Mouse (Mus musculus) thymus, postnatal 36 days (tissue): ENCODE measurements around the gene Tns1.

Experiments used
- DNase-seq, 2 experiments: peaks; one replicate each; pipeline ENCODE4 v3.0.0; 2022; ENCODE audit warnings: mixed read lengths in 2 of 2

Gene Tns1

GRCm38 (mm10) chr1:74090329-74090728 lies 33.9 kb downstream of the Tns1 start:
- DNase-seq: no peak

DNA sequence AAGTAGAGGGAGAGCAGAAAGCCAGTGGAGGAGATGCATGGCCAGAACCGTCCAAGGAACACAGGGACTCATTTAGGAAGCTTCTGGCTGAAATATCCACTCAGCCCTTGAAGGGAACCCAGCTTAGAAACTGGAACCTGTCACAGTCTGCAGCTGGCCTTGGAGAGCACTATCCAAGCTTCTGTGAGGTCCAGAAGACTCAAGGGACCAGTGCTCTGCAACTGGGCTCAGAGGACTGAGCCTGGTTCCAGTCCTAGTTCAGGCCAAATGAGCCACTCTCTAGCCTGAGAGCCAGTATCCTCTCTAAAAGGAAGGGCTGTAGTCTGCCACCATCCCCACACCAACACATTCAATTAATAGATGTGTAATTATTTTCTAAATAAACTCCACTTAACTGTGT lies 35.7 kb downstream of the Tns1 start:
- DNase-seq: no peak

DNA sequence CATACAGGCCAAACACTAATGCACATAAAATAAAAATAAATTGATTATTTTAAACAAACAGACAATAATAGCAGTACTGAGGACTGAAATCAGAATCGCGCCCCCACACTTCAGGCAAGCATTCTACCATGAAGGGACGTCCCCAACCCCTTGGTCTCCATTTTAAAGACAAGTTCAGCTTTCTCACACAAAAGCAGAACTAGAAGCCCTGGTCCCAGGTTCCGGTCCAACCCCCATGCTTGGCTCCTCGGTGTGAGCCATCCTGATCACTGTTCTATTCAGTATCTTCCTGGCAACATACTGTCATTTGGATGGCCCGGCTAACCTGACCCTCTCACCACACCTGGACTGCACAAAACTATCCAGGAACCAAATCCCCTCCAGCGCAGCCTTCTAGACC lies 38.7 kb downstream of the Tns1 start:
- no peak for DNase-seq

- DNase-seq: no peak
Measured at GRCm38 (mm10) chr1:74084752-74085151, 39.5 kb downstream of the Tns1 start.

GRCm38 (mm10) chr1:74084065-74084705 lies 40.1 kb downstream of the Tns1 start:
- DNase-seq: no peak

DNA sequence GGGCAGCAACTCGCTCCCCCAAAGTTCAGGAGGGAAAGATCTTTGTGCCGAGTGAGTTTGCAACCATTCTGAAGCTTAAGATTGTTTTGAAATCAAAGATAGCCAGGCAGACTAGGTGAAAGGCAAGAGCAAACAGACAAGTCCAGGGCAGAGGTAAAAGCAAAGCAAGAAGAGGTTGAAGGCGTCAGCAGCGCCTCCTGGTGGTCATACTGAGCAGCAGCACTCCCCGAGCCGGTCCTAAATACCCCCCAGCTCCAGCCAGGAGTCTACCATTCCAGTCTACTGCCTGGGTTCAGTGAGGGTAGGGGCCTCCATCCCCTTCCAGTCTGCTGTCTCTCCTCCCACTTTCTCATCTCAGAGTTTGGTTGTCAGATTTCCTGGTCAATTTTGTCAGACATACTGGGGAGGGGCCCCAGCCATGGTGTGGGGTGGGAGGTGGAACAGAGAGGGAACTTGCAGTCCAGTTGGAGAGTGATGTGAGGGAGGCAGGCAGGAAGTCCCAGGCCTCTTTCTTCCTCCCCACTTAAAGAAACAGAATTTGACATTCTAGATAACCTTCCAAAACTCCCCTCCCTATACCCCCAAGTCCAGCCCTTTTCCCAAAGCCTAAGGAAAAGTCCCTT lies 41.3 kb downstream of the Tns1 start:
- DNase-seq: peak; percentile 48 to 51

GRCm38 (mm10) chr1:74081573-74081989 lies 42.7 kb downstream of the Tns1 start:
- no peak for DNase-seq

- peak; percentile 67 to 79 for DNase-seq
Measured at GRCm38 (mm10) chr1:74077353-74077752, 46.9 kb downstream of the Tns1 start.

DNA sequence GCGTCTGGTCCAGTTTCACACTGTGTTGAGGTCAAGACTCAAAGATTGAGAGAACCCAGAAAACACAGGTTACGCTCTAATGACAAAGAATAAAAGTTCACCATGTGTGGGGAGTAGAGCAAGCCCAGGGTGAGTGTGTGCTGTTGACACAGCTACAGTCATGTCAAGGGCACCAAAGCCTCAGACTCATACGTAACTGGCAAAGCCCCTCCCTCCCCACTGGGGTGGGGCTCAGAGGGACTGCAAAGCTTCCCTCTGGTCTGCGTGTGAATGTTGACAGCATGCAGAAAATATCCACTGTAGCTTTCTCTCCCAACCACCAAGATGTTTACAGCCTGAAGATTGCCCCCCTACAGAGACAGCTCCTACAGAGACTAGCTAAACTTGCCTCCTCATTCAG lies 48.0 kb downstream of the Tns1 start:
- DNase-seq: no peak

- no peak for DNase-seq
Measured at GRCm38 (mm10) chr1:74074693-74075485, 49.4 kb downstream of the Tns1 start.

GRCm38 (mm10) chr1:74073791-74074190 lies 50.5 kb downstream of the Tns1 start:
- DNase-seq: no peak

- no peak for DNase-seq
Measured at GRCm38 (mm10) chr1:74070745-74071144, 53.5 kb downstream of the Tns1 start.

DNA sequence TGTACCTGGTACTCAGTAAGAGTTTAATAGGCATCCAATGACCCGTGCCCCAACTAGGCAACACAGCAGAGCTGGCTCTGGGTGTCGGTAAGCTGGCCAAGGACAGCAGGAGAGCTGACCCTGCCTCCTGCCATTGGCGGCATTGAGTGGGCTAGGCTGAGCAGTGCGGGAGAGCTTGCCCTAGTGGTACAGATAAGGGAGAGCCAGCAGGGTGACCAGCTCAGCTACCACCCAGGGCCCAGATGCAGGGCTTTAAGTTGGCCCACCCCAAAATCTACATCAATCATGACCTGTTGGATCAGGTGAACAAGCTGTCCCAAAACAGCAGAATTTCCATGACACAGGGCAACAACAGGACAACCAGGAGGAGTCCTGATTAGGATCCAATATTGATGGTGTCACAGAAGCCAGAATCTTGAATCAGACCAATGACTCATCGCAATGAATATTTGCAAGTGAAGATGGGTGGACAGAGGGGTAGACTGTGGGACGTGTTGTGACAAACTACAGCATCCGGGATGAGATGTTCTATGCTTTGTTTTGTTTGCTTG lies 54.2 kb downstream of the Tns1 start:
- no peak for DNase-seq

GRCm38 (mm10) chr1:74069085-74069835 lies 55.0 kb downstream of the Tns1 start:
- DNase-seq: peak; percentile 15 to 28

DNA sequence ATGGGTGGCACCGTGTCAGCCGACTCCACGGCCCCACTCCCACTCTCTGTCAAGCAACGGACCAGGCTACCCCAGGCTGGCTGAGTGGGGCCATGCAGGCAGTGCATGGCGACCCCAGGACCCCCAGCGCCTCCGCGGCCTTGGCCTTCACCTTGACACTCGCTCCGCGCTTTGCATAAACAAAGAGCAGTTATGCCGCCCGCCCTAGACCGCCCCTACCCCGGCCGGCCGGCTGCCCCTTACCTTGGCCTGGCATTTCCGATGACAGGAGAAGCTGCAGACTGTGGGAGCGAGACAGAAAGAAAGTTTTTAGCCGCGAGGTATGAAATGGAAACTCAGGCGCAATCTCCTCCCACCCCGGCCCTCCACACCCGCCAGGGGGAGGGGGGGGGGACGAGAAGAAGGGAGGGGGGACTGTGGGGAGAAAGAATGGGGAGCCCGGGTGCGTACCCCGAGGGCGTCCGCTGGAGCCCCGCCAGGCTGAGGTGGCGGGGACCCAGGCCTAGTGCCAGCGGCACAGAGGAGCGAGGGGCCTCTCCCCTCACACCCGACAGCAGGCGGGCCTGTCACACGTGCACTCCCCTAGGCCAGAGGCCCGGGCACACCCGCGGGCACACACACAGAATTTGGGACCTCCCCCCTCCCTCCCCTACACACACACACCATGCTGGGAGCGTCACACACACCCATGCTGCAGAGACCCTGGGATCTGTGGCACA lies 55.7 kb downstream of the Tns1 start:
- peak; percentile 67 to 79 for DNase-seq

GRCm38 (mm10) chr1:74067866-74068265 lies 56.4 kb downstream of the Tns1 start:
- DNase-seq: peak; percentile 56 to 63

DNA sequence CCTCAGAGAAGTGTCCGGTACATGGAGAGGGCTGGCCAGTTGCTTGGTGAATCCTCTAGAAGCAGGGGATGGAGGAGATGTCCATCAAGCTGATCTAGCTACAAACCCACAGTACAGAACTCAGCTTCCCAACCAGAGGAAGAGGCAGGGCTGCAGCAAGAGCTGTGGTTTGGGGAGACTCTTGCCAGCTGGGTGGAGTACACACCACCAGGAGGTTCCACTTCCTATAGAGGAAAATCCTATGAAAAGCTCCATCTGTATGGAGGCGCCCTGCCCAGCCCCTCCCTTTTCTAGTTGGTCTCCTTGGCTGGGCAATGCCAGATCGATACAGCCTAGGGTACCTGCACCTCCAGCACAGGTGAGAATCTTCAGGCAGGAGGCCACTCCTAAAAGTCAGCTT lies 57.7 kb downstream of the Tns1 start:
- no peak for DNase-seq

- DNase-seq: no peak
Measured at GRCm38 (mm10) chr1:74066061-74066460, 58.2 kb downstream of the Tns1 start.

DNA sequence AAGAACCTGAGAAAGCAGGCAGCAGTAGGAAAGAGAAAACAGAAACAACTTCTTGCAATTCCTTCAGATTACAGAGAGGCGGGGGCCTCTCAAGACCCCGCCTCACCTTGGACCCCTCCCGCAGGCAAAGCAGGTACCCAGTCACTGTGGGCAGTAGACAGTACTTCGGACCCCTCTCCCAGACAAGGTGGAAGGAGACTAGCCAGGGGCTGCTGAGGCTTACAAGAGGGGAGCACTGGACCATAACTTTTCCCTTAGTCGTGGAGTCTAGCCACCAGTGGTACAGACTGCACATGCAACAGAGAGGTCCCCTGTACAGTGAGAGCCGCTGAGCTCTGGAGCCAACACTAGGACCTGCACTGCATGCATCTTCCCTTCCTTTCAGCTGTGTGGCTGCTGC lies 64.2 kb downstream of the Tns1 start:
- no peak for DNase-seq

DNA sequence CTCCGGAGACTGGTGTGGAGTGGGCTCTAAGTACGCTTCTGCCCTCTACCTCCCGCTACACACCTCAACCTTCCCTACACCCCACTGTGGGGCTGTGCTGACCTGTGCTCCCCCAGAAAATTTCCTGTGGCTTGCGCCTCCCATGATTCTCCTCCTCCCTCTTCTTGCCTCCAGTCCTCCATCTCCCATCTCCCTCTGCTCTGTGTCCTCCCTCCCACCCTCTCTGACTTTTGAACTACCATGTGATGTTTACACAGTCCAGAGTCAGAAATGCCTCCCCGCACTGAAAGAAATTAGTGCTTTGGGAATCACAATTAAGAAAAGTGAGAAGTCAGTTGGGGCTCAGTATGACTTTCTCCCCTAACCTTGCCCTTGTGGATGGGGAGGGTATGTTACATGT lies 64.7 kb downstream of the Tns1 start:
- DNase-seq: no peak

- DNase-seq: no peak
Measured at GRCm38 (mm10) chr1:74058771-74059170, 65.5 kb downstream of the Tns1 start.

DNA sequence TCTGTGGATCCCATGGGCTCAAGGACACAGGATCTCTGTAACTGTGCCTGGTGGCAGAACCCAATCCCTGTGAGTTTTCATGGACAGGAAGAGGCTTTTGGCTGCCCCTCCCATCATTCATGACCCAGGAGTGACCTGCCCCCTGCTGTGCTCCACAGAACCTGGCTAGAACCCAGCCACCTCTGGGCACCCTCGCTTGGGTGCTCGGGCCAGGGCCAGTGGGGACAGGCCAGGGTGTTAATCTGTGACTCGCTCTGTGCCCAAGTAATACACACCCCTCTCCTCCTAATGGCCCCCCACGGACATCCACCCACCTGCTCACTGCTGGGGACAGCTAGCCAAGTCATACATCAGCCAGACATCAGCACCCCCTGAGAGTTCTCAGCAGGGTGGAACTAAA lies 65.9 kb downstream of the Tns1 start:
- no peak for DNase-seq
